Mouse (Mus musculus) adrenal gland, adult 18-20 months (tissue): ENCODE results near the gene Agtrap. TPM values are rescaled to one million over a fixed set of nuclear protein-coding genes. Genes with fewer than 3 reads are reported as not detected.
A peak's percentile ranks its signal among the peaks of the same experiment; 100 is the strongest.
"Not testable (repeated sequence)": the region's sequence is repeated elsewhere in the genome, so short reads cannot be mapped to it uniquely, and the experiment has no call there.

Source experiments
- DNase-seq, 2 experiments: peaks; one replicate each; pipeline ENCODE4 v3.0.0; 2021 to 2022; ENCODE audit warnings: low spot score in 2 of 2
- long read RNA-seq, 2 experiments: library from polyadenylated mRNA; stranded (forward); transcript quantifications; one replicate each; pipeline ENCODE4 v2.0.0; 2021
- total RNA-seq, 2 experiments: library from RNA; stranded (reverse); gene quantifications; 1 replicate in 1 of 2; 2 replicates in 1 of 2; pipeline ENCODE4 v1.2.3; 2021

Gene Agtrap
- total RNA-seq, result 10 to 100 TPM; 54.8 to 85.8 TPM
- long read RNA-seq, experiment 1, transcript Agtrap-201 (5 exons, 3,996 nt), result major isoform, 22 of 34 reads
- long read RNA-seq, experiment 1, partial matches to known transcripts, result 1 of 34 reads
- long read RNA-seq, experiment 1, other reads (novel, unspliced or antisense), result 11 of 34 reads
- long read RNA-seq, experiment 2, transcript Agtrap-201 (5 exons, 3,996 nt), result major isoform, 52 of 101 reads
- long read RNA-seq, experiment 2, partial matches to known transcripts, result 4 of 101 reads
- long read RNA-seq, experiment 2, other reads (novel, unspliced or antisense), result 45 of 101 reads

- peak; percentile 92 to 94 for DNase-seq
These were observed at the start of gene Agtrap for GRCm38 (mm10) chr4:148087907-148088527. TSS of gene Agtrap (minus strand) at chr4:148088031.

- DNase-seq, result no peak
These were observed 49.7 kb upstream of the Agtrap start for GRCm38 (mm10) chr4:148137503-148137902.

GRCm38 (mm10) chr4:148134988-148135387 is 47.2 kb upstream of the Agtrap start:
- DNase-seq, result no peak

- no peak for DNase-seq
These were observed 43.8 kb upstream of the Agtrap start for GRCm38 (mm10) chr4:148131497-148132081.

GRCm38 (mm10) chr4:148130561-148131413 is 43.0 kb upstream of the Agtrap start, which contains the start of gene Draxin:
TSS of gene Draxin (minus strand) at chr4:148130698.
- DNase-seq, result no peak

- DNase-seq, result no peak
These were observed 42.3 kb upstream of the Agtrap start, which contains the start of gene Mad2l2 for GRCm38 (mm10) chr4:148130133-148130532. TSS of gene Mad2l2 (plus strand) at chr4:148130384.

DNA sequence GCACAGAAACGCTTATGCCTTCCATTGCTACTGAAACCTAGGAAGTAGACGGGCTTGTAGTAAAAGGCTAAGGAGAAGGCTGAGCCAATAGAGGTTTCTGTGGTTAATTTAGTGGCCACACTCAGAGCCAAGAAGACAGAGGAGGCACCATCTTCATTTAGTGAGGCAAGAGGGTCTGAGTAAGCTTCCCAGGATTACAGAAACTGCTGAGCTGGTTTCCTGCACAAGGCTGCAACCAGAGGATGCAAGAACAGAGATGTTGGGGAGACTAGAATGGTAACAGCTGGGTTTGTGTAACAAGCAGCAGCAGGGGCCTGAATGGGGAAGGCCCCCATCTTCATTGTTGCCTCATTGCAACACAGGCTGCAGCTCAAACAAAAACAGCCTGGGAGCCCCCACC is 40.8 kb upstream of the Agtrap start:
- no peak for DNase-seq

- DNase-seq, result no peak
These were observed 40.4 kb upstream of the Agtrap start for GRCm38 (mm10) chr4:148128241-148128640.

GRCm38 (mm10) chr4:148122694-148123066 is 34.8 kb upstream of the Agtrap start:
- no peak for DNase-seq

- no peak for DNase-seq
These were observed 34.3 kb upstream of the Agtrap start for GRCm38 (mm10) chr4:148121982-148122693.

DNA sequence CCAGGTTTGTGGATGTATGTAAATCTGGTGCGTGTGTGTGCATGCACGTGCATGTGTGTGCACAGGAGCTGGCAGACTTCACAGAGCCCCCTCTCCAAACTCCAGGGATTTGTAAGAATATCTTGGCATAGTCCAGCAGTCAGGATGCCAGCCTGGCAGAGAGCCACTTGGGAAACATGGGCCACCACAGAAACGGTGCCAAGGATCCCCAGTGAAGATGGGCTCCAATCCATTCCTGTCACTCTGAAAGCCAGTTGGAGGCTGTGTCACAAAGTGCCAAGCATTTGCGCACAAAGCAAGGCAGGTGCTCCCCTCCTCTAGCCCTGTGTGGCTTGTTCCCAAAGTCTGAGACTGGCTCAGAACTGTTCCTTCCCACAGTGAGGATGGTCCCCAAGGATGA is 33.5 kb upstream of the Agtrap start:
- no peak for DNase-seq

GRCm38 (mm10) chr4:148120555-148120954 is 32.7 kb upstream of the Agtrap start:
- no peak for DNase-seq

DNA sequence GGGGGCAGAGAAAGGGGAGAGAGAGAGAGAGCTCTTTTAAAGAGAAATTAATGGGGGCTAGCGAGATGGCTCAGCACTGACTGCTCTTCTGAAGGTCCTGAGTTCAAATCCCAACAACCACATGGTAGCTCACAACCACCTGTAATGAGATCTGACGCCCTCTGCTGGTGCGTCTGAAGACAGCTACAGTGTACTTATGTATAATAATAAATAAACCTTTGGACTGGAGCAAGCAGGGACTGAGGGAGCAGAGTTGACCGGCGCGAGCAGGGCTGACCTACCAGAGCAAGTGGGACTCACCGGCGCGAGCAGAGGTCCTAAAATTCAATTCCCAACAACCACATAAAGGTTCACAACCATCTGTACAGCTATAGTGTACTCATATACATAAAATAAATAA is 31.7 kb upstream of the Agtrap start:
- not testable (repeated sequence) for DNase-seq

DNA sequence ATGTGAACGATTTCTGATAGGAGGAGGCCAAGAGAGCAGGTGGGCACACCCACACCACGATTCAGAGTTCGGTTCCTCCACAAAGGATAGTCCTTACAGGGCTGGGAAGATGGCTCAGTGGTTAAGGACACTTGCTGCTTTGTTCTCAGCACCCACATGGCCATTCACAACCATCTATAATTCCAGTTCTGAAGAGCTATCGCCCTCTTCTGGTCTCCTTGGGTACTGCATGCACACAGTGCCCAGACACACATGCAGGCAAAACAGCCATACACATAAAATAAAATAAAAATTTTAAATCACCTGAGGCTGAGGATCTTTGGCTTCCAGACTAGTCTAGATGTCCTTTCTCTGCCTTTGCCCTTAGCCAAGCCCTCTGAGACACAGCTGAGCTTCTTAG is 29.6 kb upstream of the Agtrap start:
- DNase-seq, result no peak

DNA sequence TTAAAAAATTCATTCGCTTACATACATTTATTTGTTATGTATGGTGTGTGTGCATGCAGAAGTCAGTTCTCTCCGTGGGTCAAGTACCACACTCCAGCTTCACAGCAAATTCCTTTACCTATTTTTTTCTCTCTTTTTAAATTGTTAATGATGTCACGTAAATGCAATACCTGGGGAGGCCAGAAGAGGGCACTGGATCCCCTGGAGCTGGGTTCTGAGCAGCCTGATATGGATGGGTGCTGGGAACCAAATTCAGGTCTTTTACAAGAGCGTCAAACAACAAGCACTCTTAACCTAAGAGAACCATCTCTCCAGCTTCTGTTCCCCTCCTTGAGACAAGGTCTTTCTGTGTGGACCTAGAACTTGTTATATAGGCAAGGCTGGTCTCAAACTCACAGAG is 28.8 kb upstream of the Agtrap start:
- DNase-seq, result no peak

GRCm38 (mm10) chr4:148115467-148115866 is 27.6 kb upstream of the Agtrap start:
- DNase-seq, result no peak

GRCm38 (mm10) chr4:148114758-148115391 is 27.0 kb upstream of the Agtrap start:
- DNase-seq, result peak; percentile 90

DNA sequence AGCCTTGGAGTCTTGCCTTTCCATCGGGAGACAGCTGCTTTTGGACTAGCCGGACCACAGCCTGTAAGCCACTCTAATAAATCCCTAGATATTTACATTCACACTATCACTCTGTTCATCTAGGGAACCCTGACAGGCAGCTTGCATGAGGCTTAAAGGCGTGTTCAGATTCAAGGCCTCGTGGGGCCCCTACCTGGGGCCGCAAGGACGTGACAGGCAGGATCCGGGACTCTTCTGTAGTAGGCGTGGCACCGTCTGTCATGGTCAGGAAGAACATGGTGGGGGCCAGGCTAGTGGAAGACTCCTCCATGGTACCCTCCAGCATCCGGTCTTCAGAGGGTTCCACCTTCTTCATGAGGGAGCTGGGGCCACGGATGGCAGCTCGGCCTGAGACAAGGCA is 24.7 kb upstream of the Agtrap start:
- no peak for DNase-seq

DNA sequence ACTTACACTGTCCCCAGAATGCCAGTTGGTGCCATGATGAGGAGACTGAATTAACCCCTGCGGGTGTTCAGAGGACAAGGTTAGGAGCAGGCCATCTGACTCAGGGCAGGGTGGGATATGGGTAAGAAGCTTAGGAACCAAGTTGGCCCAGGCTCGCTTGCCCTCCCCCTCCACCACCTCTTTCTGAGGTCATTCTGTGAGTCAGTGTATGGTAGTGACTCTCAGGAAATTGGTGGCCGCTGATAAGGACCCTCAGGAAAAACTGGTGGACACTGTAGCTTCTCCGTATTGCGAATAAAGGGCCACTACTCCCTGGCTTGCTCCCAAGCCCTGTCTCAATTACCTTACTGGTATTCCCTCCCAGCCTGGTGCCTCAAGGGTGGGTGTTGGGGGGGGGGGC is 21.4 kb upstream of the Agtrap start:
- no peak for DNase-seq

GRCm38 (mm10) chr4:148108565-148109100 is 20.8 kb upstream of the Agtrap start:
- no peak for DNase-seq
